Mouse (Mus musculus): ENCODE data around the gene Plxnc1.

DNA sequence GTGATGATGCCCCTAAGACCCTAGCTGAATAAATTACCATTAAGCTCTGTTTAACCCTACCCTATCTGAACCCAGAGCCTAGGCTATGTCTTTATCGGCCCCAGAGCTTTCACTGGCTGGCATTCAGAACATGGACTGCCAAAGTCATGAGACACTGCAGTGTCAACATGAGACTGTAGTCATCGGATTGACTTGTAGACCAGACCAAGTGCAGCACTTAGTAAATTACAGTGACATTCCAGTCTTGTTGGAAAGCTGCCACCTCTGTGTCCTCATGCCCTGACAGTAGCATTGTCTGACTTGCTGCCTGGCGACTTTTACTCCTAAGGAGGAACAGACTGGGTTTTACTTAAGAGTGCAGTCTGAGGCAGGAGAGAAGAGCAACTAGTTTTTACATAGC lies 155.4 kb downstream of the Plxnc1 start:
- TF ChIP-seq POLR2A (IDR thresholded peaks at IDR 0.05; ENCODE audit: borderline replicate concordance, low read depth, low read length) (no peak), CTCF (IDR thresholded peaks at IDR 0.05; ENCODE audit: low read depth, low read length) (no peak)

Measured in bone marrow macrophage, adult 2 months (primary cell).